Mouse (Mus musculus): Measurements from ENCODE around the gene Tfap2a.

GRCm38 (mm10) chr13:40757995-40758394, 19.8 kb upstream of the Tfap2a start:
- TF ChIP-seq CTCF (IDR thresholded peaks at IDR 0.05; ENCODE audit: low read depth) (peak; percentile 41), EP300 (IDR thresholded peaks at IDR 0.05; ENCODE audit: low read depth) (no peak)

Data from liver, postnatal 0 days (tissue).